Mouse (Mus musculus) embryonic facial prominence, embryonic 14.5 days (tissue): Measurements from ENCODE around the gene Desi2. TPM values are rescaled to one million over a fixed set of nuclear protein-coding genes. Genes with fewer than 3 reads are reported as not detected.

Source experiments
- polyA plus RNA-seq: library from polyadenylated mRNA; unstranded; fragments of >200 nt; fragmentation: Nextera tagmentation; extraction: Ambion mirVana; gene quantifications from 2 replicates; pipeline ENCODE4 v1.2.1, GENCODE M21; 2014

Gene Desi2
- polyA plus RNA-seq, 1 experiment from 2014 or later: 27.1 TPM

Other genes starting within 250 kb of the Desi2 start
- 0.31 and 0.47 TPM in 2 replicates for gene Catspere2, start 204.0 kb upstream of the Desi2 start, polyA plus RNA-seq
- gene Cox20, start 131.7 kb downstream of the Desi2 start, polyA plus RNA-seq: 107 and 125 TPM in 2 replicates
- 366 and 404 TPM in 2 replicates for gene Hnrnpu, start 150.4 kb downstream of the Desi2 start, polyA plus RNA-seq
- gene Efcab2, start 218.7 kb downstream of the Desi2 start, polyA plus RNA-seq: 4.7 and 6.7 TPM in 2 replicates